21 mouse cellular contexts compared by ENCODE assay signal in genomic region chr13:43836376-43836775, GRCm38 (mm10). TPM values are rescaled to one million over a fixed set of nuclear protein-coding genes. Genes with fewer than 3 reads are reported as not detected.
A peak's percentile ranks its signal among the peaks of the same experiment; 100 is the strongest.
DNase-seq lines count a peak whose midpoint lies in the region; ATAC-seq and TF ChIP-seq lines count a peak whose summit lies in the region.
"Had no signal": no experiment of that assay in that cellular context is flagged by ENCODE, and none has a peak within 500 bp of the region (broad histone marks: within the 10 kb centered on the region; RNA-seq: fewer than 3 reads in every experiment).

No protein-coding gene starts in this region.

- TF ChIP-seq CTCF in liver, postnatal 0 days (IDR thresholded peaks at IDR 0.05; ENCODE audit: low read depth) = no peak

- no peak overlapping the region for H3K4me2 ChIP-seq in heart, embryonic 11.5 days
- no peak overlapping the region for H3K4me2 ChIP-seq in liver, postnatal 0 days (ENCODE audit: low read depth, low read length)
- H3K4me2 ChIP-seq: forebrain, embryonic 13.5 days; heart, embryonic 13.5 days; hindbrain, embryonic 13.5 days; liver, embryonic 12.5 days had no signal

- no peaks in the 10 kb centered on the region for H3K36me3 ChIP-seq in heart, embryonic 11.5 days (ENCODE audit: control insufficient read depth, insufficient read depth, low read length)
- no peaks in the 10 kb centered on the region for H3K36me3 ChIP-seq in liver, postnatal 0 days (replicated peaks; ENCODE audit: insufficient read depth, low read length)
- H3K36me3 ChIP-seq: heart, embryonic 13.5 days; hindbrain, embryonic 13.5 days; liver, embryonic 12.5 days had no signal

- H3K27me3 ChIP-seq in heart, embryonic 11.5 days (ENCODE audit: control insufficient read depth, insufficient read depth, low read length) = no peaks in the 10 kb centered on the region
- no peaks in the 10 kb centered on the region for H3K27me3 ChIP-seq in liver, postnatal 0 days (ENCODE audit: insufficient read depth, low read length)
- H3K27me3 ChIP-seq: forebrain, embryonic 13.5 days; heart, embryonic 13.5 days; hindbrain, embryonic 13.5 days; liver, embryonic 12.5 days had no signal

- H3K9me3 ChIP-seq in heart, embryonic 11.5 days (replicated peaks; ENCODE audit: control insufficient read depth, low read length) = no peaks in the 10 kb centered on the region
- H3K9me3 ChIP-seq in liver, postnatal 0 days (ENCODE audit: low read length) = no peaks in the 10 kb centered on the region
- H3K9me3 ChIP-seq: forebrain, embryonic 13.5 days; heart, embryonic 13.5 days; hindbrain, embryonic 13.5 days; liver, embryonic 12.5 days had no signal

- peak; percentile 22 for DNase-seq in gastrocnemius, postnatal 14 days
- no peak for DNase-seq in gastrocnemius, adult 18-20 months (ENCODE audit: low spot score)
- peak; percentile 10 for DNase-seq in heart, postnatal 4 days
- peak; percentile 46 for DNase-seq in adrenal gland, postnatal 10 days
- peak; percentile 46 to 58 for DNase-seq in adrenal gland, postnatal 36 days
- DNase-seq in liver, postnatal 0 days = no peak
- DNase-seq: cerebellum, adult 8-10 months; cerebellum, postnatal 36 days; kidney, adult 8-10 months; kidney, postnatal 4 days; lung, adult 2 months; lung, postnatal 14 days; midbrain, embryonic 14.5 days had no signal

- no peak overlapping the region for H3K9ac ChIP-seq in heart, embryonic 11.5 days (ENCODE audit: low read depth, low read length)
- no peak overlapping the region for H3K9ac ChIP-seq in liver, postnatal 0 days (replicated peaks)
- H3K9ac ChIP-seq: forebrain, embryonic 13.5 days; heart, embryonic 13.5 days; hindbrain, embryonic 13.5 days; liver, embryonic 12.5 days had no signal

- intact Hi-C loops in gastrocnemius, postnatal 14 days (cut with DNase I; ENCODE audit: low total_unique reads) = no loop called here

- no peak for TF ChIP-seq EP300 in liver, postnatal 0 days (IDR thresholded peaks at IDR 0.05; ENCODE audit: low read depth)

- no peak overlapping the region for H3K27ac ChIP-seq in heart, embryonic 11.5 days (ENCODE audit: low read depth, low read length)
- H3K27ac ChIP-seq in liver, postnatal 0 days (ENCODE audit: low read depth) = no peak overlapping the region
- H3K27ac ChIP-seq: forebrain, embryonic 13.5 days; heart, embryonic 13.5 days; hindbrain, embryonic 13.5 days; kidney, postnatal 0 days; liver, embryonic 12.5 days had no signal

- ATAC-seq in heart, embryonic 11.5 days (replicated peaks; ENCODE audit: insufficient number of reproducible peaks, low FRiP score, low TSS enrichment) = no peak
- no peak for ATAC-seq in liver, postnatal 0 days
- ATAC-seq: CD4-positive, CD25-positive, alpha-beta regulatory T cell, adult 4 months; forebrain, embryonic 13.5 days; intestine, embryonic 16.5 days; liver, embryonic 12.5 days had no signal

- peaks cover 7% of the 10 kb centered on the region for H3K4me1 ChIP-seq in heart, embryonic 11.5 days (ENCODE audit: control insufficient read depth, insufficient read depth, low read length)
- H3K4me1 ChIP-seq in liver, postnatal 0 days (ENCODE audit: insufficient read depth) = no peaks in the 10 kb centered on the region
- H3K4me1 ChIP-seq: hindbrain, embryonic 13.5 days; liver, embryonic 12.5 days had no signal

- H3K4me3 ChIP-seq in heart, embryonic 11.5 days (ENCODE audit: low read depth, low read length) = no peak overlapping the region
- no peak overlapping the region for H3K4me3 ChIP-seq in liver, postnatal 0 days (ENCODE audit: low read depth, low read length)
- H3K4me3 ChIP-seq: forebrain, embryonic 13.5 days; heart, embryonic 13.5 days; hindbrain, embryonic 13.5 days; liver, embryonic 12.5 days had no signal

- WGBS in heart, embryonic 11.5 days (ENCODE audit: insufficient replicate concordance) = 32% methylated on average over 8 of the region's 8 CpGs
- 42% methylated on average over 8 of the region's 8 CpGs for WGBS in liver, postnatal 0 days (ENCODE audit: insufficient replicate concordance)

RNA-seq across cellular contexts. Expression of gene Cd83, which starts 51.8 kb away (rescaled TPM):
- total RNA-seq in gastrocnemius, postnatal 14 days (2021) = 1 to 10 TPM in 1 of 2 experiments, under 1 TPM in 1; 0.73 to 1.8 TPM
- under 1 TPM; 0.32 to 0.76 TPM for total RNA-seq in gastrocnemius, adult 18-20 months (2021)
- 1 to 10 TPM; 2.3 to 2.7 TPM for total RNA-seq in heart, postnatal 4 days (2021)
- 2.2 and 2.4 TPM in 2 replicates for polyA plus RNA-seq in heart, embryonic 11.5 days (2014; fragmentation: Nextera tagmentation; extraction: Ambion mirVana)
- 1 to 10 TPM; 4.2 to 5.7 TPM for total RNA-seq in adrenal gland, postnatal 10 days (2021)
- 1 to 10 TPM; 3.2 to 4.0 TPM for total RNA-seq in adrenal gland, postnatal 36 days (2021)
- polyA plus RNA-seq in liver, postnatal 0 days (2015; fragmentation: Nextera tagmentation; extraction: Ambion mirVana) = 1.9 and 2.0 TPM in 2 replicates

Comparison
In these comparisons a context has a peak if more than half of its experiments do, and no peak if none do; other contexts are left out.
1. DNase-seq: peak in gastrocnemius, postnatal 14 days (single experiment), heart, postnatal 4 days (single experiment), adrenal gland, postnatal 10 days (single experiment) and adrenal gland, postnatal 36 days (2 of 2); none in gastrocnemius, adult 18-20 months (single experiment) and liver, postnatal 0 days (single experiment).